Comparison of ENCODE assay signal across 18 mouse cellular contexts in the genomic region with DNA sequence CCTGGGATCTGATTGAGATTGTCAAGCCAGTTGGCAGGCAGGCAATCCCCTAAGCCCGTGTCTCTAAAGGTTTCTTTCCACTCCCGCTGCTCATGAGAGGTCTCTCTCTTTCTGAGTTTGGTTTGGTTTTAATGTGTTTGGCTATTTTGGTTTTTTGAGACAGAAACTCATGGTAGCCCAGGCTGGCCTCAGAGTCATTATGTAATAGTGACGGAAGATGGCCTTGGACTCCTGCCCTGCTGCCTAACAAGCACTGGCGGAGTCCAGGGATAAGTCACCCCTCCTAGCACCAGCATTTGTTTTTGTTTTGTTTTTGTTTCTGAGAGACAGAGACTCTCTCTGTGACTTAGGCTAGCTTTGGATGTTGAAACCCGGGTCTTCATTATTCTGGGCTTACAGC. TPM values are rescaled to one million over a fixed set of nuclear protein-coding genes. Genes with fewer than 3 reads are reported as not detected.
DNase-seq lines count a peak whose midpoint lies in the region; TF ChIP-seq lines count a peak whose summit lies in the region.
"Had no signal": no experiment of that assay in that cellular context is flagged by ENCODE, and none has a peak within 500 bp of the region (broad histone marks: within the 10 kb centered on the region; RNA-seq: fewer than 3 reads in every experiment).

No protein-coding gene starts in this region.

- H3K9ac ChIP-seq in ES-Bruce4 (ENCODE audit: low read depth, poor library complexity, severe bottlenecking): 0 out of 2 replicates have a peak overlapping the region, but pooled peaks have one; percentile 50
- H3K9ac ChIP-seq: hindbrain, embryonic 15.5 days; kidney, embryonic 15.5 days; limb, embryonic 13.5 days had no signal

- H3K4me3 ChIP-seq in kidney, adult 2 months (ENCODE audit: insufficient read depth, low read depth, low read length): no peak overlapping the region
- no peak overlapping the region for H3K4me3 ChIP-seq in ES-Bruce4 (ENCODE audit: low read depth, low read length)
- H3K4me3 ChIP-seq in macrophage (ENCODE audit: inconsistent target): no peak overlapping the region
- H3K4me3 ChIP-seq: forebrain, embryonic 10.5 days; hindbrain, embryonic 15.5 days; kidney, embryonic 15.5 days; limb, embryonic 13.5 days had no signal

- no peak for TF ChIP-seq EP300 in ES-Bruce4 (IDR thresholded peaks at IDR 0.05; ENCODE audit: insufficient read depth, low read depth, low read length)

- no peaks in the 10 kb centered on the region for H3K27me3 ChIP-seq in kidney, adult 2 months (replicated peaks; ENCODE audit: control insufficient read depth, insufficient read depth, low read length)
- no peaks in the 10 kb centered on the region for H3K27me3 ChIP-seq in ES-Bruce4 (ENCODE audit: control insufficient read depth, insufficient read depth, low read length, poor library complexity, severe bottlenecking)
- H3K27me3 ChIP-seq: hindbrain, embryonic 15.5 days; kidney, embryonic 15.5 days; limb, embryonic 13.5 days had no signal

- TF ChIP-seq POLR2A in kidney, adult 2 months (IDR thresholded peaks at IDR 0.05; ENCODE audit: low read depth, low read length): no peak
- TF ChIP-seq POLR2A in ES-Bruce4 (IDR thresholded peaks at IDR 0.05; ENCODE audit: insufficient read depth, low read length): no peak

- no peaks in the 10 kb centered on the region for H3K9me3 ChIP-seq in ES-Bruce4 (replicated peaks; ENCODE audit: control insufficient read depth, insufficient read depth, low read length, poor library complexity, severe bottlenecking)
- H3K9me3 ChIP-seq: forebrain, embryonic 10.5 days; hindbrain, embryonic 15.5 days; kidney, embryonic 15.5 days; limb, embryonic 13.5 days had no signal

- peaks cover 3% of the 10 kb centered on the region; the same call in 1 of the 2 replicates for H3K36me3 ChIP-seq in kidney, adult 2 months (ENCODE audit: control insufficient read depth, insufficient read depth, low read length)
- H3K36me3 ChIP-seq in ES-Bruce4 (ENCODE audit: control insufficient read depth, insufficient read depth, low read length, poor library complexity, severe bottlenecking): peaks cover 13% of the 10 kb centered on the region
- H3K36me3 ChIP-seq in macrophage (ENCODE audit: inconsistent target): no peaks in the 10 kb centered on the region
- H3K36me3 ChIP-seq: hindbrain, embryonic 15.5 days had no signal

- peaks cover 13% of the 10 kb centered on the region; the same call in 1 of the 2 replicates for H3K4me1 ChIP-seq in kidney, adult 2 months (ENCODE audit: control insufficient read depth, insufficient read depth, low read length)
- peaks cover 4% of the 10 kb centered on the region for H3K4me1 ChIP-seq in ES-Bruce4 (ENCODE audit: control insufficient read depth, insufficient read depth, low read length)

- peak; percentile 27 for DNase-seq in gastrocnemius, postnatal 25 days
- DNase-seq in gastrocnemius, postnatal 10 days: no peak
- no peak for DNase-seq in kidney, adult 2 months
- no peak for DNase-seq in kidney, adult 18-20 months
- no peak for DNase-seq in urinary bladder, adult 2 months (ENCODE audit: low spot score)
- DNase-seq: adrenal gland, postnatal 36 days; cerebellum, adult 18-20 months; cerebellum, postnatal 14 days; layer of hippocampus, adult 9-11 months; thymus, adult 18-20 months; thymus, postnatal 4 days had no signal

- peak overlapping the region; percentile 13; the same call in 1 of the 2 replicates for H3K27ac ChIP-seq in kidney, adult 2 months (ENCODE audit: insufficient read depth, low read depth, low read length)
- H3K27ac ChIP-seq in ES-Bruce4 (ENCODE audit: insufficient read depth, low read length) (peak overlapping the region; percentile 99), macrophage (peak overlapping the region; percentile 100)
- H3K27ac ChIP-seq: forebrain, embryonic 10.5 days; hindbrain, embryonic 15.5 days; limb, embryonic 13.5 days had no signal

- H3K79me2 ChIP-seq in macrophage (ENCODE audit: inconsistent target): peaks cover 70% of the 10 kb centered on the region

- no peak for TF ChIP-seq CTCF in kidney, adult 2 months (conservative IDR thresholded peaks at IDR 0.05; ENCODE audit: insufficient read depth, insufficient read length, low read depth, low read length)
- TF ChIP-seq CTCF in ES-Bruce4 (IDR thresholded peaks at IDR 0.05; ENCODE audit: low read depth, low read length): no peak

- WGBS in kidney, adult 2 months: 62% methylated on average over 5 of the region's 5 CpGs
- WGBS in macrophage (ENCODE audit: missing documents): 91% methylated on average over 5 of the region's 5 CpGs

RNA-seq across cellular contexts. Expression of gene Mcl1, which starts 3.2 kb away (rescaled TPM):
- 100 to 1,000 TPM; 111 to 133 TPM for total RNA-seq in gastrocnemius, postnatal 25 days (2021)
- total RNA-seq in gastrocnemius, postnatal 10 days (2021): 100 to 1,000 TPM in 1 of 2 experiments, 10 to 100 TPM in 1; 96.8 to 111 TPM
- 31.9 and 43.0 TPM in 2 replicates for polyA plus RNA-seq in kidney, adult 2 months (2012; rRNA removed)
- polyA plus RNA-seq in ES-Bruce4 (2011; ENCODE audit: insufficient read depth, insufficient read length, low read depth, missing spikeins): 247 and 264 TPM in 2 replicates
- total RNA-seq in macrophage (2018; cell fraction: chromatin; rRNA removed): 1,000 to 10,000 TPM in 10 of 26 experiments, 100 to 1,000 TPM in 16; 471 to 2,042 (median 842) TPM
- 1,000 to 10,000 TPM in 4 of 26 experiments, 100 to 1,000 TPM in 22; 492 to 1,133 (median 611) TPM for total RNA-seq in macrophage (2018; cell fraction: cytosol; rRNA removed)
- 1,000 to 10,000 TPM in 21 of 26 experiments, 100 to 1,000 TPM in 5; 701 to 2,394 (median 1,238) TPM for total RNA-seq in macrophage (2018; cell fraction: nucleus; rRNA removed)
- 251 to 507 TPM (median 488 TPM) in 3 replicates for polyA plus RNA-seq in macrophage (2018)
- polyA plus RNA-seq in urinary bladder, adult 2 months (2012; rRNA removed): 90.3 and 106 TPM in 2 replicates

RNA-seq across cellular contexts. Expression of gene Ensa, which starts 30.6 kb away (rescaled TPM):
- 10 to 100 TPM; 92.1 to 93.9 TPM for total RNA-seq in gastrocnemius, postnatal 25 days (2021)
- total RNA-seq in gastrocnemius, postnatal 10 days (2021): 10 to 100 TPM; 80.1 to 80.2 TPM
- 9.9 and 13.2 TPM in 2 replicates for polyA plus RNA-seq in kidney, adult 2 months (2012; rRNA removed)
- 67.4 and 68.5 TPM in 2 replicates for polyA plus RNA-seq in ES-Bruce4 (2011; ENCODE audit: insufficient read depth, insufficient read length, low read depth, missing spikeins)
- total RNA-seq in macrophage (2018; cell fraction: chromatin; rRNA removed): 100 to 1,000 TPM; 114 to 467 (median 312) TPM
- total RNA-seq in macrophage (2018; cell fraction: cytosol; rRNA removed): 100 to 1,000 TPM in 22 of 26 experiments, 10 to 100 TPM in 4; 85.2 to 121 (median 110) TPM
- total RNA-seq in macrophage (2018; cell fraction: nucleus; rRNA removed): 100 to 1,000 TPM; 134 to 367 (median 267) TPM
- polyA plus RNA-seq in macrophage (2018): 79.1 to 122 TPM (median 121 TPM) in 3 replicates
- polyA plus RNA-seq in urinary bladder, adult 2 months (2012; rRNA removed): 31.6 and 45.7 TPM in 2 replicates

RNA-seq across cellular contexts. Expression of gene Adamtsl4, which starts 32.3 kb away (rescaled TPM):
- 10 to 100 TPM; 21.3 to 37.2 TPM for total RNA-seq in gastrocnemius, postnatal 25 days (2021)
- total RNA-seq in gastrocnemius, postnatal 10 days (2021): 10 to 100 TPM; 23.9 to 26.3 TPM
- polyA plus RNA-seq in kidney, adult 2 months (2012; rRNA removed): 5.2 and 6.0 TPM in 2 replicates
- polyA plus RNA-seq in ES-Bruce4 (2011; ENCODE audit: insufficient read depth, insufficient read length, low read depth, missing spikeins) (6.9 and 10.1 TPM in 2 replicates), macrophage (2018) (0.38 to 3.1 TPM (median 1.9 TPM) in 3 replicates)
- 1 to 10 TPM in 21 of 26 experiments, under 1 TPM in 5; 0.40 to 8.2 (median 3.2) TPM for total RNA-seq in macrophage (2018; cell fraction: chromatin; rRNA removed)
- total RNA-seq in macrophage (2018; cell fraction: cytosol; rRNA removed): 1 to 10 TPM in 13 of 26 experiments, under 1 TPM in 13; 0.22 to 4.1 (median 1.2) TPM
- total RNA-seq in macrophage (2018; cell fraction: nucleus; rRNA removed): 1 to 10 TPM in 21 of 26 experiments, under 1 TPM in 5; 0.21 to 9.6 (median 2.3) TPM
- polyA plus RNA-seq in urinary bladder, adult 2 months (2012; rRNA removed): 52.4 and 58.8 TPM in 2 replicates
- total RNA-seq: hematopoietic stem cell, adult 5-6 weeks had no signal

Comparison
In these comparisons a context has a peak if more than half of its experiments do, and no peak if none do; other contexts are left out.
1. H3K27ac ChIP-seq: peak in every context shown above with its lines; median percentile 100 in macrophage; 99 in ES-Bruce4; 13 in kidney, adult 2 months.